Mouse (Mus musculus): ENCODE measurements around the gene Olfr1154. TPM values are rescaled to one million over a fixed set of nuclear protein-coding genes. Genes with fewer than 3 reads are reported as not detected.

Gene Olfr1154
- polyA plus RNA-seq (2012; rRNA removed) = not detected in 2 replicates

GRCm38 (mm10) chr2:87905066-87905465 is at the start of gene Olfr1154:
Olfr1154 (minus strand) TSS chr2:87905166.

GRCm38 (mm10) chr2:87953000-87953399 is 48.0 kb upstream of the Olfr1154 start, which contains the start of gene Olfr1156:
Olfr1156 (minus strand) TSS chr2:87953100.

GRCm38 (mm10) chr2:87945037-87945436 is 40.1 kb upstream of the Olfr1154 start, which contains the start of gene Olfr1155:
Olfr1155 (minus strand) TSS chr2:87945137.

GRCm38 (mm10) chr2:87894662-87895061 is 10.3 kb downstream of the Olfr1154 start, which contains the start of gene Olfr1153:
Olfr1153 (plus strand) TSS chr2:87894962.

DNA sequence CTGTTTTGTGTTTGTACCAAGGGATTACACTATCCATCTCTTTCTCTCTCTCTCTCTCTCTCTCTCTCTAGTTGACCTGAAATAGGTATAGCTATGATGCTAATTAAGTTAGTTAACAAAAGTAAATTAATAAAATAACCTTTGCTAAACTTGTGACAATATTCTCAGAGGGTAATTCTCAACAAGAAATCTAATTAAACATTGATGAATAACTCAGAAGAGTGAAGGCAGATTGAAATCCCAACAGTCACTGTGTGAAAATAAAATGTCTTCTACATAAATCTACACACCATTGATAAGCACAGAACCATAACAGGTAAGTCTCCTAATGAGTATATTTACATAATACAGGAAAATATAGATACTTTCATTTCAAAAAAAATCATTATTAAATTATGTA is 38.8 kb downstream of the Olfr1154 start, which contains the start of gene Olfr1152:
Gene Olfr1152 (plus strand): TSS at position 301 of the 400 bp plus-strand sequence.

DNA sequence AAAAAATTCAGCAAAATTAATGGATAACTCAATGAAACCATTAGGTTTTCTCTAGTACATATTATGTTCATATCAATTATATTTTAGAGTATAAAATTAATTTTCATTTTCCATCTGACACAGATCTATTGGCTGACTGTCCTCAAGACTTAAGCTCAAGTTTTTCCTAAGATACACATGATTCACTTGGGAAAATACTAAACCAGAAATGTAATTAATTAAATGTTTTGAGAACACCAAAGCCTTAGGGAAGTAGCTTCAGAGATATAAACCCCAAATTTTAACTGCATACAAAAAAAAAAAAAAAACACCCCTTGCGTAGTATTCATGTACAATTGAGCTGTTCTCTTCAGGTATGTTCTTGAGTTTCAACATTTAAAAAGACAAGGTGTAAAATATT is 49.4 kb downstream of the Olfr1154 start, which contains the start of gene Olfr1151:
Gene Olfr1151 (plus strand): TSS at position 301 of the 400 bp plus-strand sequence.

Other genes starting within 250 kb of the Olfr1154 start
- gene Olfr1134, start 246.7 kb downstream of the Olfr1154 start, polyA plus RNA-seq (2012; rRNA removed) = not detected in 2 replicates
- not detected in 2 replicates for gene Olfr1135, start 231.5 kb downstream of the Olfr1154 start, polyA plus RNA-seq (2012; rRNA removed)
- gene Olfr1136, start 211.2 kb downstream of the Olfr1154 start, polyA plus RNA-seq (2012; rRNA removed) = not detected in 2 replicates
- not detected in 2 replicates for gene Olfr1137, start 192.0 kb downstream of the Olfr1154 start, polyA plus RNA-seq (2012; rRNA removed)
- not detected in 2 replicates for gene Olfr1138, start 165.2 kb downstream of the Olfr1154 start, polyA plus RNA-seq (2012; rRNA removed)
- not detected in 2 replicates for gene Olfr1140, start 161.4 kb downstream of the Olfr1154 start, polyA plus RNA-seq (2012; rRNA removed)
- not detected in 2 replicates for gene Olfr1141, start 151.2 kb downstream of the Olfr1154 start, polyA plus RNA-seq (2012; rRNA removed)
- not detected in 2 replicates for gene Olfr152, start 125.7 kb downstream of the Olfr1154 start, polyA plus RNA-seq (2012; rRNA removed)
- gene Olfr1143, start 104.6 kb downstream of the Olfr1154 start, polyA plus RNA-seq (2012; rRNA removed) = not detected in 2 replicates
- gene Olfr1145, start 95.3 kb downstream of the Olfr1154 start, polyA plus RNA-seq (2012; rRNA removed) = not detected in 2 replicates
- not detected in 2 replicates for gene Olfr1148, start 74.6 kb downstream of the Olfr1154 start, polyA plus RNA-seq (2012; rRNA removed)
- not detected in 2 replicates for gene Olfr1150-ps1, start 61.2 kb downstream of the Olfr1154 start, polyA plus RNA-seq (2012; rRNA removed)
- not detected in 2 replicates for gene Olfr1151, start 49.3 kb downstream of the Olfr1154 start, polyA plus RNA-seq (2012; rRNA removed)
- gene Olfr1152, start 38.7 kb downstream of the Olfr1154 start, polyA plus RNA-seq (2012; rRNA removed) = not detected in 2 replicates
- gene Olfr1153, start 10.2 kb downstream of the Olfr1154 start, polyA plus RNA-seq (2012; rRNA removed) = not detected in 2 replicates
- not detected in 2 replicates for gene Olfr1155, start 40.0 kb upstream of the Olfr1154 start, polyA plus RNA-seq (2012; rRNA removed)
- gene Olfr1156, start 47.9 kb upstream of the Olfr1154 start, polyA plus RNA-seq (2012; rRNA removed) = not detected in 2 replicates
- gene Olfr1157, start 63.1 kb upstream of the Olfr1154 start, polyA plus RNA-seq (2012; rRNA removed) = not detected in 2 replicates
- not detected in 2 replicates for gene Olfr74, start 69.5 kb upstream of the Olfr1154 start, polyA plus RNA-seq (2012; rRNA removed)
- gene Olfr1158, start 84.9 kb upstream of the Olfr1154 start, polyA plus RNA-seq (2012; rRNA removed) = not detected in 2 replicates
- gene Olfr1160, start 103.1 kb upstream of the Olfr1154 start, polyA plus RNA-seq (2012; rRNA removed) = not detected in 2 replicates
- gene Olfr1161, start 117.6 kb upstream of the Olfr1154 start, polyA plus RNA-seq (2012; rRNA removed) = not detected in 2 replicates
- not detected in 2 replicates for gene Olfr73, start 132.5 kb upstream of the Olfr1154 start, polyA plus RNA-seq (2012; rRNA removed)
- not detected in 2 replicates for gene Olfr1162, start 146.0 kb upstream of the Olfr1154 start, polyA plus RNA-seq (2012; rRNA removed)
- gene Olfr1163, start 166.7 kb upstream of the Olfr1154 start, polyA plus RNA-seq (2012; rRNA removed) = not detected in 2 replicates
- gene Olfr1164, start 188.8 kb upstream of the Olfr1154 start, polyA plus RNA-seq (2012; rRNA removed) = not detected in 2 replicates
- not detected in 2 replicates for gene Olfr1166, start 223.1 kb upstream of the Olfr1154 start, polyA plus RNA-seq (2012; rRNA removed)

Data from central nervous system, embryonic 11.5 days (tissue).